Mouse (Mus musculus) kidney, adult 8-10 months (tissue): ENCODE results near the gene Wt1.

ENCODE experiments used
- DNase-seq, 2 experiments: peaks; one replicate each; pipeline ENCODE4 v3.0.0; 2022

Wt1 gene

DNA sequence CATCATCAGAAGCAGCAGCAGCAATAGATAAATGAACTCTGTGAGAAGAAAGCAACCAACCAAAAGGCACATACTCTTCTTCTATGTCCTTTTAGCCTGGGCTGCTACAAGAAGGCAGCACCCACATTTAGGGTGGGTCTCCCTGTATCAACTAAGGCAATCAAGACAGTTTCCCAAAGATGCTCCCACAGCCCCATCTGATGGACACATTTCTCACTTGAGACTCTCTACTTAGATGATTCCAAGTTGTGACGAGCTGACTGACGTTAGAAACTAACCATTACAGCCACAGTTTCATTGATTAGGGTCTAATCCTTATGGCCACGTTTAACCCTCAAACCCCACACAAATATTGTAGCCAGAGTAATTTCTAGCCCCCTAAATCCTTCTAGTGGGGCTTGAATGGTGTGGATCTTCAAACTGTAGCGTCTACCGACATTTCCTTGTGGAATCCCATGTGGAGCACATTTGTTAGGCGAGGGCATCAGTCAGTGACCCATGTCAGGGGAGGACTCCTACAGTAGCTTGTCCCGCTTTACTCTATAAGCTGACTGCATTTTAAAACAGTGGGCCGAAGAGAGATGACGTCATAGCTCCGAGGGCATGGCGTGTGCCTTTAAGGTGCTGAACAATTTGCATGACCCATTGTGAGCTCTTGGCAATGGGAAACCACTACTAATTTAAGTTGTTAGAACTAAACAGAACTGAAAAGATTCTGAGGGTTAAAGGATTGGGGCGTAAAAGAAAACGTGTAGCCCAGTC, 59.6 kb downstream of the Wt1 start:
- DNase-seq = no peak

DNA sequence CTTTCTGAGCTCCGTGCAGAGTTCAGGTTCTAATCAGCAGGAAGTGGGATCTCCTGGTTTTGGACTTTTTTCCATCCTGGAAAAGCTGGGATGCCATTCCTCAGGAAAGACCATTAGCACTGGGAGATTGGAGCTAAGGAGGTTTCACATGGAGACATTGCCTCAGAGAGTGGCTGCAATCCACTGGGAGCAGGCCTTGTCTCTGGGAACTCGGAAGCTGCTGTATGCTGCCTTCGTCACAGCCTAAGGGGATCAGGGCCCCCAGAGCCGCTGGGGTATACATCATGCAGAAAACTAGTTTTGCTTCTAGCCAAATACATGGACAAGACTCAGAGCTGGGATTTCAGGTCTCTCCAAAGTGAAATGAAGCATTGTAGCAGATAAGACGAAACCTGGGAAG, 60.3 kb downstream of the Wt1 start:
- no peak for DNase-seq

DNA sequence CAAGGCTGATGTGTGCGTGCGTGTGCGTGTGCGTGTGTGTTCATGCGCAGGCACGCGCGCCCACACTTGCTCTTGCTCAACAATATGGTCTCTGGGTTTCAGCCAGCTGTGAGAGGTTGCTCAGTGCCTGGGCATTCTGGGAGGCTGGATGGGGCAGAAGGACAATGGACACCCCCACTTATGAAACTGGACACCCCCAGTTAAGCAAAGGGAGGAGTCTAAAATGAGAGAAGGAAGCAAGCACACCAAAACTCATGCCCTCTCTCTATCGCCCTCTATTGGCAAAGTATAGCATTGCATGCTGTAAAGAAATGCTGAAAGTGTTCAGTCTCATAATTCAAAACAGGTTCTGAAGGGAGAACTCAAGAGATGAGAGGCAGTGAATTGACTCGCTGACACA, 61.9 kb downstream of the Wt1 start:
- no peak for DNase-seq

- DNase-seq = peak; percentile 13 to 38
These were observed 63.0 kb downstream of the Wt1 start for GRCm38 (mm10) chr2:105189352-105189751.

- no peak for DNase-seq
These were observed 73.8 kb downstream of the Wt1 start for GRCm38 (mm10) chr2:105200152-105200551.

GRCm38 (mm10) chr2:105206563-105207174, 80.3 kb downstream of the Wt1 start:
- no peak for DNase-seq

DNA sequence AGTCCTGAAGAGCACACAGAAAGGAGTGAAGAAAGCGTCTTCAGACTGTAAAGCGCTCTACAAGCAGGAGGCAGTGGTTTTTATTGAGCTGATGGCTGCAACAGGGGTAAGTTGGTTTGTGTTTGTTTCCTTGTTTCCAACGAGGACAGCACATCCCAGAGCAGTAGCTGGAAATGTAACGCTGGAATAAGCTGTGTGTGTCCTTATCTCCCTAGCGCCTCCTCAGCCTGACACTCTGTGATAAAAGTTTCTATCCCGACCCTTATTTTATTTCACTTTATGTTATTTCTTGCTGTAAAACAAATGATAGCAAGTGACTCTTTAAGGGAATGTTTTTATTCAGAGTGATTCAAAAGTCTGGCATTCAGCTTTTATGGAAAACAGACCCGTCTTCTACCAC, 86.5 kb downstream of the Wt1 start:
- no peak for DNase-seq

GRCm38 (mm10) chr2:105215914-105216313, 89.6 kb downstream of the Wt1 start:
- no peak for DNase-seq

DNA sequence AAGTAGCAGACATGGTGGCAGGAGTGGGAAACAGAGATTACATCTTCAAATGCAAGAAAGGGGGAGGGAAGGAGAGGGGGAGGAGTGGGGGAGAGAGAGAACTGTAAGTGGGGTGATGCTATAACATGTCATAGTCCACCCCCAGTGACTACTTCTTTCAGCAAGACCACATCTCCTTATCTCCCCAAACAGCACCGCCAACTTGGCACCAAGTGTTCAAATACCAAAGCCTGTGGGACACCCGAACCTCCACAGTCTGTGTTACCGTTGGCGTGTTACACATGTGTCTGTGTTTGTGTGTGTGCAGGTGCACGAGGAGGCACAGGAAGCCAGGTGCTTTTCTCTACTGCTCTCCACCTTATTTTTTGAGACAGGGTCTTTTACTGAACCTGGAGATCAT, 92.9 kb downstream of the Wt1 start:
- DNase-seq = no peak

DNA sequence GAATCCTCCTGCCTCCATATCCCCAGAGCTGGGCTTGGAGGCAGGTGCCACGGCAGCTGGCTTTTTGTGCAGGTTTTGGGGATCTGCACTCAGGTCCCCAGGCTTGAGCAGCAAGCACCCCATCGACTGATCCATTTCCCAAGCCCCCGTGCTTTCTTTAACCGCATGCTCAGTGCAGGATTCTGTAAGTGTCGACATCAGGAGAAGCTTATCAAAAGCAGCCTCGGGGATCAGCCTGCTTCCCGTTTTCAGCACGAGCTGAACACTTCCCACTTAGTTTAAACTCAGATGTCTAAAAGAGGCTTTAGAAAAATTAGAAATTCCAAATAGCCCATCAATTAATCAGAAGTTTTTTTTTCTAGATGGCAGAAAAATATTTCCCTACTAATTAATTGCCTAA, 93.3 kb downstream of the Wt1 start:
- DNase-seq = no peak

- no peak for DNase-seq
These were observed 94.5 kb downstream of the Wt1 start for GRCm38 (mm10) chr2:105220738-105221303.
